Mouse (Mus musculus) lung, postnatal 14 days (tissue): ENCODE measurements around the gene Pglyrp1.
"Not testable (repeated sequence)": the region's sequence is repeated elsewhere in the genome, so short reads cannot be mapped to it uniquely, and the experiment has no call there.

Experiments used
- DNase-seq: peaks from one replicate; pipeline ENCODE4 v3.0.0; 2021

The Pglyrp1 gene

DNA sequence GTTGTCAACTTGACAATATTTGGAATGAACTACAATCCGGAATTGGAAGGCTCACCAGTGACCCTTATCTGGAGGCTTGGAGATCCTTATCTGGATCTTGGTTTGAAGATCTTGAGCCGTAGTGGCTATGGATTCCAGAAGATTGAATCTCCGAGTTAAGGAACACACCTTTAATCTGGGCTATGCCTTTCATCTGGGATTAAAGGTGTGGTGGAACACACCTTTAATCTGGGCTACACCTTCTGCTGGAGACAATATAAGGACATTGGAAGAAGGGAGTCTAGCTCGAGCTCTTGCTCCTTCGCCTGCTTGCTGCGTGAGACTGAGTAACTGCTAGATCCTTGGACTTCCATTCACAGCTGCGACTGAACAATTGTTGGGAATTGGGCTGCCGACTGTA is at the start of gene Pglyrp1:
Pglyrp1 (plus strand) TSS at position 301 of the 400 bp plus-strand sequence.
- not testable (repeated sequence) for DNase-seq

DNA sequence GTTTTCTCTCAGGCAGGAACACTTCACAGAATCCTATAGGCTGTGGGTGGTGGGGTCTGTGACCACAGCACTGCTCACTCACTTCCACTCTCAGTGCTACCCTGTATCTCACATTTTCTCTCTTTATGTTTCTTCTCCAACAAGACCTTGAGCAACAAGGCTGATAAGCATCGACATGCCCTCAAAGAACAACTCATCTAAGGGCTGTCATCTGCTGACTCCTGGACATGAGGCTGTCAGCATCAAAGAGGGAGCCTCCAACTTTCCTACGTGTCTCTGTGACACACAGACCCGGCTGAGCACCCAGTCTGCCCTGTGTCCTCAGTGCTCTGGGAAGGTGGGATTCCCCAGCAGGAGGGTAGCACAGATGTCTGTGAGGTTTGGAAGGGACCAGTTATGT is 49.6 kb upstream of the Pglyrp1 start, which contains the start of gene Psg17:
Psg17 (minus strand) TSS at position 101 of the 400 bp plus-strand sequence.
- no peak for DNase-seq

DNA sequence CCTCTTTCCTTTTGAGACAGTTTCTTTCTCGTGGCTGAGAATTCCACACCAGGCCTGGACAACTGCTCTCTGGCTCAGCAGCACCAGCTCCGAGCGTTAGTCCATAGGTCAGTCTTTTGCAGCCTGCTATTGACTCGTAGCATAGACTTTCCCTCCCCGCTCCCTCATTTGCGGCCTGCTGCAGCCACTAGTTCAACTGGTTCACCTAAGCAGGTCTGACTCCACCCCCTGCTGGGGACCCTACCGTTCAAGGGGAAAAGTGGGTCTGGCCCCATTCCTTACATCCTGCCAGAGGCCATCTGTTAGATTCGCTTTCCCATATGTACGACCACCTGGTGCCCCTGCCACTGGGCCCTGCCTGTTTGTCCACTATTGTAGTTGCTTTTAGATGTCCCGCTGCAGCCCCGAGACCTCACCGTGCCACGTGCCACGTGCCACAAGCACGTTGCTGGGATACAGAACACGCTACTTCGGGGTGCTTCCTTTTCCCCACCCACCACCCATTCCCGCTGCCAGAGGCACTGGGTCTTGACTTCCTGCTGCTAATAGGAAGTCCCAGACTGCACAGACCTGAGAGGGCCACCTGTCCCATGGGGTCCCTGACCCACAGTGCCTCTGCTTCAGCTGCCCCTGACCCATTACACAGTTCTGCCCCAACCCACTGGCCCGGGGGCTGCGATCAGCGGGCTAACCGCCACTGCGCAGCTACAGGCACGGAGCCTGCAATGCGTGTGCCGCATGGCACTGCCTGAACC is 43.2 kb upstream of the Pglyrp1 start:
- DNase-seq, result no peak

DNA sequence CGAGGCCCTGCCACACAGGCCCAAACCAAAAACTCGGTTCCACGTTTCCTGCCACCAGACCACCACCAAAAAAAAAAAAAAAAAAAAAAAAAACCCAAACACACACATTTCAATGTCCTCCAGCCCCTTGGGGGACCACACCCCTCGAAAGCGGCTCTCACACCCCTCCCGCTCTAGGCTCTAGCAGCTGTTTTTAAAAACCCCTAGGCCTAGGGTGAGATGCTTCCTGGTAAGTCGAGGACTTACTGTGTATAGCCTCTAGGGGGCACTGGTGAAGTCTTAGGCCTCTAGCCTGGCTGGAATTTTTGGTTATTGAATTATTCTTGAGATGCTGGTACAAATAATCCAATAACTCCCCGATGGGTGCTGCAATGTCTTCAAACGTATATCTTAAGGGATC is 42.5 kb upstream of the Pglyrp1 start:
- DNase-seq, result no peak

DNA sequence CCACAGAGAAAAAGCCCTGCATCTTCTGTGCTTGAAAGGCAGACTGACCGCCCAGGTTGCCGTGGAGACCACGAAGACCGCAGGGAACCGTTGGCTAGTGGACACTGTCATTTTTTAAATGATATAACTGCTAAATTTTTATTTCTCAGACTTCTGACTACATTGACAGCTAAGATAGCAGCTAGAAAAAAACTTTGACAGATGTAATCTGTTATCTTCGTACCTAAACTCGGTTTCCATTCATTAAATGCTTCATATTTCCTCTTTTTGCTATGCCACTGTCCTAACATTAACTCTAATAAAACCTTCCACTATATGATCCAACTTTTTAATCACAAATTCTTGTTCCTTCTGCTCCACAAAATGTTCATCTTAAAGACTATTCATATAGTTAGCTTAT is 41.6 kb upstream of the Pglyrp1 start:
- DNase-seq, result no peak

DNA sequence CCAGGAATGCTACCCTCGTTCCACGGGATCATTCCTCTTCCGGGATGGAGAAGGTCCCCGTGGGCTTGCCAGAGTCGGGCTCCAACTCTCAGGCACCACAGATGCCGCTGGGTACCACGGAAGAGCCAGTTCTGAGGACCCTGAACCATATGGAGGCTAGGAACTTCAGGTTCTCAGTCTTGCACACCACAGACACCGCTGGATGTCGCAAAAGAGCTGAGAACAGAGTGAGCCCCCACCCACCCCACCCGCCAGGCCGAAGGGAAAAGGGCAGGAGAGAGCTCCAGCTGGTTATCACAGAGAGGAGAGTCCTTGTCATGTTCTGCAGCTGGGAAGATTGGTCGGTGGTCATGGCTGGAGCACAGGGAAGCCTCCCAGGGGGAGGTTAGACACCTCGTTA is 38.8 kb upstream of the Pglyrp1 start:
- DNase-seq, result peak; percentile 45

DNA sequence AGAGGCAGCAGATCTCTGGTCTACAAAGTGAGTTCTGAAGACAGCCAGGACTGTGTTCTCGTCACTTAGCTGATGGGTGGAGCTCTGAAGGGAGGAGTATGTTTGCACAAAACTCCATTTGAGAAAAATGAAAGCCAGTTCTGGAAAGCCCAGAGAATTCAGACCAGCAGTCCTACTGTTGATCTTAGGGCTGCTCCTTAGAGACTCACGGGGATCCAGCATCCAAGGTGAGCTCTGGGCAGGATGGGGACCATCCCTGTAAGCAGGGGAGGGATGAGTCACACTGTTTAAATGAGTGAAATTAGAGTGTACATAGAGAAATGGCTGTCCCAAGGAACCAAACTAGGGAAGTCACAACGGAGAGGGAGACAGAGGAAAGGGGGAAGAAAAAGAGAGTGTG is 31.3 kb upstream of the Pglyrp1 start, which contains the start of gene Mill2:
Mill2 (plus strand) TSS at position 102 of the 400 bp plus-strand sequence.
- peak; percentile 40 for DNase-seq

DNA sequence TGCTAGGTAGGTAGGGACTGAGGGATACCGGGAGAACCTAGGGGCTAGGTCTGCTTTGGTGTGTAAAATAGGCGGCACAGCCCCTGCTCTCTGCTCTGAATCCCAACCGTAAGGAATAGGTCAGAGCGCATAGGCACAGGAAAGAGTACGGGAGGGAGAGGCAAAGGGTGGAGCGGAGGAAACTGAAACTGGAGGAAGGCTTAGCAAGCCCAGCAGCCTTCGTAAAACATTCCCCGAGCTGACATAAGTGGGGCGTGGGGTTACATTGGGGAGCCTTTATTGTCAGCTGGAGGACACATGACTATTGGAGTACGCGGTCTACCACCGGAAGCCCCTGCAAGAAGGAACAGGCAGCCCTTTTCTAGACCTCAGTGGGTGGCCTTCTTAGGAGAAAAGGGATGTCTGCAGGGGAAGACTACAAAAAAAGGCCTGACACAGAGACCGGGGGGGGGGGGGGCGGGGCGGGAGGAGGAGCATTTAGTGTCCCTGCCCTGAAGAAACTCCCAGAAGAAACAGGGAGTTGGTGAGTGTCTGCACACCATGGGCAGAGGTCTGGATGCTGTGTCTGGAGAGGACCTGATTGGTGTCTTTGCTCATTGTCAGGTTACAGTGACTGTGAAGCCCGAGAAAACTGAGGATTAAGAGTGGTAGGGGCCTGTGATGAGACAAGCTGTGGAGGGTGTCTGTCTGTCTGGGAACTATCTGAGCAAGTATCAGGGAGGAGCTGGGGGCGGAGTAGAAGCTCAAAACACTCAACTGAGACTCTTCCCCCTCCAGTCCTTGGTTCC is 30.6 kb upstream of the Pglyrp1 start:
- peak; percentile 70 for DNase-seq

DNA sequence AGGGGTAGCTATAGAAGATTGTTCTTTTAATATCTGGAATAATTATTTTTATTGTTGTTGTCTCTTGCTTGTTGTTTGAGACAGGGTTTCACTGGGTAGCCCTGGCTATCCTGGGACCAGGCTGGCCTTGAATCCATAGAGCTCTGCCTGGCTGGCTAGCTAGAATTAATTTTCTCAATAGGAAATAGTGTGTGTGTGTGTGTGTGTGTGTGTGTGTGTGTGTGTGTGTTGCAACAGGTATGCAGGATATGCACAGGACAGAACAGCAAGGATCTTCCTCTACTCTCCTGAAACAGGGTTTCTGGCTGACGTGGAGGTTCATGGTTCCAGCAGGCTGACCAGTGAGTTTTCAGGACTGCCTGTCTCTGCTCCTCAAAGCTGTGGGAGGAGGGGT is 30.0 kb upstream of the Pglyrp1 start:
- no peak for DNase-seq

DNA sequence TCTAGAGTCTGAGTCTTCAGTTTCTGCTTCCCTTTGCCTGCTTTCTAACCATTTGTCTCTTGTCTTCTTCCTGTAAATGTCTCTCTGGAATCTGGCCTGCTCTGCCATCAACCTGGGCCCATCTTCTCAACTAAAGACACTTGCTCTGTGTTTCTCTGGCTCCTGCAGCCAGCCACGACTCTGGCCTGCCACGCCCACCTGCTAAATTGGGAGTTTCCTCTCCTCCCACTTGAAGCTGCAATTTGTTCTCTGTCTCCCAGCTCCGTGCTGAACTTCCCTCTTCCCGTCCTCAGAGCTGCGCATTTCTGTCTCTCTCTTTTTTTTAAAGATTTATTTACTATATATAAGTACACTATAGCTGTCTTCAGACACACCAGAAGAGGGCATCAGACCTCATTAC is 26.3 kb upstream of the Pglyrp1 start:
- DNase-seq, result no peak

DNA sequence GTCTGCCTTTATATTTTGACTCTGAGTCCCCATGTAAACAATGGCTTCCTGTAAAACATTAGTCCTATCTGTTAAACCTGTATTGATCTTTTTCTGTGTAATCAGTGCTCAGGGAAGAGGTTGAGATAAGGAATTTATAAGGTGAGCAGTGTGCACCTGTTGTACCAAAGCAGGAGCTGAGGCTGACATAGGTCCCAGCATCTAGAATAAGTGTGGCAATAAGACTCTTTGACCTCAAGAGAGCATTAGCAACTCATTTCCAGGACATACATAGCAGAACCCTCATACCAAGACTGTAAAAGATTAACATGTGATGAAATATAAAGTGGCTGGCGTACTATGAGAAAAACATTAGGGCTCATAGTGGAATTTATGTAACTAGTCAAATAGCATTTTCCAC is 22.7 kb upstream of the Pglyrp1 start:
- no peak for DNase-seq

DNA sequence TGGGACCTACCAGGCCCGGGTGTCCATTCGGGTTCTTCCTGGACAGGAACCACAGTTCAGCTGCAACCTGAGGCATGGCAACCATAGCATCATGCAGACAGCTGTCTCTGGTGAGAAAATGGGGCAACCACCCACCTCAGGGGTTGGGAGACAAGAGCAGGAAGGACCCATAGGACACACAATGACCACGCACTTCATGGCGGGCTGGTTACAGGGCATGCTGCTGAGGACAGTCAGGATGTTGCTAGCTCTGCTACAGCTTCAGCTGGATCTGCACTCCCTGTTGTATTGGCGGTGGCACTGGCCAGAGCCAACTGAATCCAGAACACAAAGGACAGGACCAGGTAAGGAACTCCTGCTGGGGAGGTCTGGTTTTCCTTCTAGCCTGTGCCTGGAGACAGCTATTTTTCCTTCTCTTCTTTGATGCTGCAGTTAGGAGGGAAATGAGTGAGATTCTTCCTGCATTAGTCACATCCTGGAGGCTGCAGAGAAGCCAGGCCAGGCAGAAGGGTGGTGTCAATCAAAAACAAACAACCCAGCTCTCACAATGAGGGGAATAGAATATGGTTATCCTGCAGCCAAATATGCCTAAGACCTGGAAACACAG is 12.7 kb upstream of the Pglyrp1 start:
- peak; percentile 39 for DNase-seq

DNA sequence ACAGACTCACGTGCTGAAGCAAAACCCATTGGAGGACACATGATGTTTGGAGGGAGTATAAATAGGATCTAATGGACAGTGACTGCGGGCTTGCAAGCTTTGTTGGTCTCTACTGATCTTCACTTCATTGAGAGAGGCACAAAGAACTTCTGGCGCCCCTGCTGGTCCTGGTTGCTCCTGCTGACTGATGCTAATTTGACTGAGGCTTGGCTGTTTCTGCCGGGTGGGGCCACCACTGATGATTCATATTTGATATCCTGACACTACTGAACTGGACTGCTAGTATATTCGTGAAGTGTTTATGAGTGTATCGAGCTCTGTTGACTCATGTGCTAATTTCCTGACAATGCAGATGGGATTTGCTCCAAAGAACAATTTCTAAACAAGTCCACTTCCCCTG is 8.3 kb upstream of the Pglyrp1 start:
- DNase-seq, result no peak

DNA sequence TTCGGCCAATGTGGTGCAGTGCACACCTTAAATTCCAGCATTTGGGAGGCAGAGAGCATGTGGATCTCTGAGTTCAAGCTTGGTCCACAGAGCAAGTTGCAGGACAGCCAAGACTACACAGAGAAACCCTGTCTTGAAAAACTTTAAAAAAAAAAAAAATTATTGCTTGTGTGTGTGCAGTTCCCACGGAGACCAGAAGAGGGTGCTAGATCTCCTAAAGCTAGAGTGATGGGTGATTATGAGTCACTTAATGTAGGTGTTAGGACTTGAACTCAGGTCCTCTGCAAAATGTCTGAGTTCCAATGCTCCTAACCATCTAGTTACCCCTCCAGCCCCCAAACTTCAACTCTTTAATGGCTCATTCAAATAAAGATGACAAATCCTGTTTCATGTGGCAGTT is 2.6 kb upstream of the Pglyrp1 start:
- DNase-seq, result no peak

DNA sequence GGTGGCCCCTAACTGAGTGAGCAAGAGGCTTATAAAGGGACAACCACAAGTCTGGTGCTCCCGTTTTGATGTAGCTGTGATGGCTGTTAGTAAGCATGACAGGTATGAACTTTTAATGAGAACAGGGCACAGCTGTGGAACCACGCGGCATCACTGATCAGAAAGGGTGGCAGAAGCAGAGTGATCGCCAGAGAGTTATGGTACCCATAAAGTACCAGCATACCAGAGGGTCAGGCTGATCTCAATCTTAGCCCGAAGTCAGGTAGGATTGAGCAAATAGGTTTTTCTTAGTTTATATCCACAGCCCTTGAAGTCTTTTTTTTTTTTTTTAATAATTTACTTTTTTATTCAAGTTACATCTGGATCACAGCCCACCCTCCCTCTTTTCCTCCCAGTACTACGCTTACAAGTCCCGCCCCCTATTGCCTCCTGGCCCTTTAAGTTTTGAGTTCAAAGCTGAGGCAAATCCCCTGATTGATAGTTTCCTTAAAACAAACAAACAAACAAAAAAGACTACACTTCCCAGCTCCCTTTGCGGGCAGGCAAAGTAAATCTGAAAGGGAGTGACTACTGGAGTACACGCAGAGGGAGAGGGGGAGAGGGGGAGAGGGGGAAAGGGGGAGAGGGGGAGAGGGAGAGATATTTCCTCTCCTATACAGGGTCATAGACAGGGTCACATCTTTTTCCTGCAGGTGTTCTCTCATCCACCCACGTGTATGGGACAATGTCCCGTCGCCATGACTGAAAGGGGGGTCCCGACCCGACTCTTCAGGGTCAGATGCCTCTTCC is 1.1 kb downstream of the Pglyrp1 start:
- no peak for DNase-seq

DNA sequence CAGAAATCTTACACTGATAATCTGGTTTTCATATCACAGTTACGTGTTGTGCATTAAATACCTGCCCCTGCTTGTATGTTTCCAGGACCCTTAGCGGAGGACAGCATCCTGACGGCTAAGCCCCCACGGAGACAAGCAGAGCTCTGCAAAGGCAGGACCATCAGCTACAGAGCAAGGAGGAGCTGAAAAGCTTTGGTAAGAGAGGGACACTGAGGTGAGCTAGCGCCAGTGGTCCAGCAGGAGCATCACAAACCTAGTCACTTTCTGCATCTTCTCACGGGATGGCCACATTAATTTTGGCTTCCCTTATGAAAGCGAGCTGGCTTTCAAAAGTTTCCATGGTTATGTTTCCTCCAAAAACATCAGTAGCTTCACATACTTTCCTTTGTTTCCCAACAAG is 1.7 kb downstream of the Pglyrp1 start:
- DNase-seq, result no peak

DNA sequence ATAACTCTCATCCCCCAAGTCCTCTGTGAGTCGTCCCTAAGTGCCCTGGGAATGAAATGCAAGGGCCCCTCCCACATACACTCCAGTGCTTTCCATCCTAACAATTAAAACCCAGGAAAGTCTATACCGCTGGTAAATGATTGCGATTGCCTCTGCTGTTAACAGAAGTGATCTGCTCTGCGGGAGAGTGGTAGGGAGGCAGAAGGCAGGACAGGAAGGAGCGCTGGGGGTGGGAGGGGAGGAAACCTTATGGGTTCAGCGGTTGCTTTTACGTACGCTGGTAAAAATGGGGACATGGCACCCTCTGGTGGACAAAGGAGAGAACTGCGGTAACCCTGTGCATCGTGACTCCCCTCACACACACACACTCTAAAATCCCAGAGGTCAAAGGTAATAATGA is 2.1 kb downstream of the Pglyrp1 start:
- peak; percentile 75 for DNase-seq

DNA sequence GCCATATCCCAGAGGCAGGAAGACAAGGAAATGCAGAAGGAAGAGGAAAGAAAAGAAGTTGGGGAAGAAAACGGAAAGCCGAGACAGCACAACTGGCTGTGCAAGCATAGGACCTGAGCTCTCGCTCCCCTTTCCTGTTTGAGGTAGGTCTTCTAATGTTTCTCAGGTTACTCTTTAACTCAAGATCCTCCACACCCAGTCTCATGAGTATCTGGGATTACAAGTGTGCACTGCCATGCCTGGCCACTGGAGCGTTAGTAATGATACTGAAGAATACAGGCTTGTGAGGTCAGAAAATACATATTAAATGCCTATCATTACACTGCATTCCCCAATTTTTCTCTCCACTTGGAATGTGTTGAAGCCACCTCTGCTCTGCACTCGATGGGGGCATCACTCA is 4.2 kb downstream of the Pglyrp1 start:
- DNase-seq, result no peak

DNA sequence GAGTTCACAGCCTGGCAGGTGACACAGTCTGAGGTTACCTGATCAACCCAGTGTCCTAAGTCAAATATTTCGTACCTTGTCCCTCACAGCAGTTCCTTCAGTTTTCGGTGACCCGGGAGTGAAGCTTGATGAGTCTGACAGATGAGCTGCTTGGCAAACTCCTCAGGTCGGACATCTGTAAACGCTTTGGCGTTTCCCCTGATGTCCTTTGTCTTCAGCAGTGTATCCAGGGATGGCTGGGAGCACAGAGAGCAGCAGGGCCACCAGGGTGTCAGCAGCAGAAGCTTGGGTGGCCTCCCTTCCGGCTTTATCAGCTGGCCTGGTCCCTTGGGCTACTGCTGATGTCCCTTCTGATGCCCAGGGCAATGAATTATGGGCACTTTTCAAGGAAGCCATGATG is 7.6 kb downstream of the Pglyrp1 start:
- DNase-seq, result no peak

DNA sequence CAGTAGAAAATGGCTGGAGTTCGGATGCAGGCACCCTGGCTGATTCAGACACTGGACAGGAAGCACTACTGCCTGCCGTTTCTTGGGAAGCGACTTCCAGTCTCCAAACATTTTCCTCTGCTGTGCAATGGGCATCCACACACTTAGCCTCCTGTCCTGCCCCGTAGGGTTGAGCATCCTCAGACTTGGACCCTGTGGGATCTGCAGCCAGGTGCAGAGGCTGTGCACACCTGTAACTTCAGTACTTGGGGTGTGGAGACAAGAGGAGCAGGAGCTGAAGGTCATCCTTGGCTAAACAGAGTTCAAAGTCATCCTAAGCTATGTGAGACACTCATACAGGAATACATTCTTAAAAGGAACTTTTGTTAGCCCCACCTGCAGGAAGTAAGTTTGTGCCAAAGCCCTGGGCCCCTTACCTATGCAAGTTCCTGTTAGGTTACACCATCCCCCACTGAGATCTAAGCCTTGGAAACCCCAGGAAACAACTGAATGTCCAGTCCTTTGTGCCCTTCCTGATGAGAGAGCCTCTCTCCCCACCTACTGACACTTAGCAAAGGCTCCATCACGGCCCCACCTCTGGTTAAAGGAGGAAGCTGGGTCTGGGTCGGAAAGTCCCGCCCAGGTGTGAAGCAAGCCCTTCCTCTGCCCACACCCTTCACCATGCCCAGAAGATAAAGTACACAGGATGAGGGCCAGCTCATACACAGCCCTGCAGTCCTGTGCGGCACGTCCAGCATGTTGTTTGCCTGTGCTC is 13.0 kb downstream of the Pglyrp1 start:
- peak; percentile 30 for DNase-seq

DNA sequence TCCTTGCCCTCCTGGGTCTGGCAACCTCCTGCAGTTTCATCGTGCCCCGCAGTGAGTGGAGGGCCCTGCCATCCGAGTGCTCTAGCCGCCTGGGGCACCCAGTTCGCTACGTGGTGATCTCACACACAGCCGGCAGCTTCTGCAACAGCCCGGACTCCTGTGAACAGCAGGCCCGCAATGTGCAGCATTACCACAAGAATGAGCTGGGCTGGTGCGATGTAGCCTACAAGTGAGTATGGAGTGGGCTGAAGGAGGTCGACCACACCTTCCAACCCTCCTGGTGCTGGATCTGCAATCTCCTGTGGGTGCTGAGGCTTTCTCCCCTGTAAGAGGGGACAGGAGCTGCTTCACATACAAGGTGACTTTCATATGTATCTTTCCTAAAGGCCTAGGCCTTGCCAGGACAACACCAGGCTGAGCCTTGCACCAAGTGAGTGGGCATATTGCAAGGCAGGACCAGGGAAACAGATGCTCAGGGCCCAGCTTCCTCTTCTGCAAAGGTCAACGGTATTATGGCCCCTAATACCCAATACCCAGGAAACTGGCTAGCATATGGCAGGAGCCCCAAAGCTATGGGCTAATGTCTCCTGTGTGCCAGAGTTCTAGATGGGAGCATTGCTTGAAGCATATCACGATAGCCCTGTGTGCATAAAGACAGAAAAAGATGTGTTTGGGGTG is 13.8 kb downstream of the Pglyrp1 start:
- no peak for DNase-seq

DNA sequence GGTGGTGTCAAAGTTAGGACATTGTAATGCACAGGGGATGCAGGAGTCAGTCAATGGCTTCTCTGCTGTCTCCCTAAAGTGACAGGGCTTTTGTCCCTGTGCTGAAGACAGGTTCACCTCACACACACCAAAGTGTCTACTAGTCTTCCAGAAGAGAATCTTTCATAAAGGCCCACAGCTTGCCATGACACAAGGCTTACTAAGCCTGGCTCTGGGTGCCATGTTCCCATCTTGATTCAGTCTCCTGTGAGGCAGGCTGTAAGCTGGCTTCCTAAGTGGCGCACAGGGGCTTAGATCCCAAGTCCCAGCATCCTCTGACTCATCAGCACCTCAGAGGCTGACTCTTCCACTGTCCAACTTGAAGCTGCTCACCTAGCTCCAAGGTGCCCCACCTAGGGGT is 15.8 kb downstream of the Pglyrp1 start:
- no peak for DNase-seq
